Mouse (Mus musculus) urinary bladder, postnatal 25 days (tissue): ENCODE measurements around the gene Krba1.

ENCODE experiments used
- DNase-seq: peaks from one replicate; pipeline ENCODE4 v3.0.0; 2022; ENCODE audit warnings: low spot score

Gene Krba1

GRCm38 (mm10) chr6:48452151-48452550 is 56.8 kb downstream of the Krba1 start:
- no peak for DNase-seq

GRCm38 (mm10) chr6:48452771-48453170 is 57.4 kb downstream of the Krba1 start:
- no peak for DNase-seq

GRCm38 (mm10) chr6:48464966-48465679 is 69.7 kb downstream of the Krba1 start:
- no peak for DNase-seq

GRCm38 (mm10) chr6:48466715-48467114 is 71.3 kb downstream of the Krba1 start:
- no peak for DNase-seq

- DNase-seq: no peak
Measured at GRCm38 (mm10) chr6:48467490-48467889, 72.1 kb downstream of the Krba1 start.
